Mouse (Mus musculus) liver, embryonic 13.5 days (tissue): ENCODE data around the gene Stpg3. TPM values are rescaled to one million over a fixed set of nuclear protein-coding genes. Genes with fewer than 3 reads are reported as not detected.
A peak's percentile ranks its signal among the peaks of the same experiment; 100 is the strongest.

ENCODE experiments used
- ATAC-seq: fragments of 200-750 bp; cut with Nextera tagmentation; 2 replicates; pipeline ENCODE4 v1.8.0; 2017; ENCODE audit warnings: low read depth, mild to moderate bottlenecking, moderate number of reproducible peaks, moderate library complexity
- DNase-seq: peaks from one replicate; pipeline ENCODE4 v3.0.0; 2022
- H3K27ac ChIP-seq: fragments of 300-500 bp; sonication (generic); 2 replicates; pipeline ENCODE4 v1.5.1; 2015; ENCODE audit warnings: moderate library complexity, mild to moderate bottlenecking, inconsistent platforms
- H3K27me3 ChIP-seq: fragments of 300-500 bp; sonication (generic); 2 replicates; pipeline ENCODE4 v1.6.1; 2015; ENCODE audit warnings: mild to moderate bottlenecking, inconsistent platforms
- H3K36me3 ChIP-seq: fragments of 300-500 bp; sonication (generic); 2 replicates; pipeline ENCODE4 v1.6.1; 2015; ENCODE audit warnings: mild to moderate bottlenecking, inconsistent platforms
- H3K4me1 ChIP-seq: fragments of 300-500 bp; sonication (generic); replicated peaks from 2 replicates; pipeline ENCODE4 v1.6.1; 2015; ENCODE audit warnings: inconsistent platforms
- H3K4me2 ChIP-seq: fragments of 300-500 bp; sonication (generic); 2 replicates; pipeline ENCODE4 v1.6.1; 2015; ENCODE audit warnings: inconsistent platforms, mild to moderate bottlenecking, moderate library complexity
- H3K4me3 ChIP-seq: fragments of 300-500 bp; sonication (generic); replicated peaks from 2 replicates; pipeline ENCODE4 v1.5.1; 2015; ENCODE audit warnings: mild to moderate bottlenecking, inconsistent platforms
- H3K9ac ChIP-seq: fragments of 300-500 bp; sonication (generic); 2 replicates; pipeline ENCODE4 v1.6.1; 2015; ENCODE audit warnings: mild to moderate bottlenecking, inconsistent platforms
- H3K9me3 ChIP-seq: fragments of 300-500 bp; sonication (generic); replicated peaks from 2 replicates; pipeline ENCODE4 v1.6.1; 2016; ENCODE audit warnings: inconsistent platforms
- WGBS: fragments of 180-500 bp; shearing (Covaris S2); methylation state at CpG from one replicate; pipeline ENCODE4 v1.1.7; 2015; ENCODE audit not compliant: insufficient replicate concordance; 5-methylcytosine and 5-hydroxymethylcytosine counted together
- polyA plus RNA-seq: library from polyadenylated mRNA; unstranded; fragments of >200 nt; fragmentation: Nextera tagmentation; extraction: Ambion mirVana; gene quantifications from 2 replicates; pipeline ENCODE4 v1.2.1, GENCODE M21; 2015

Stpg3 gene
- polyA plus RNA-seq, 1 experiment from 2014 or later = not detected

DNA sequence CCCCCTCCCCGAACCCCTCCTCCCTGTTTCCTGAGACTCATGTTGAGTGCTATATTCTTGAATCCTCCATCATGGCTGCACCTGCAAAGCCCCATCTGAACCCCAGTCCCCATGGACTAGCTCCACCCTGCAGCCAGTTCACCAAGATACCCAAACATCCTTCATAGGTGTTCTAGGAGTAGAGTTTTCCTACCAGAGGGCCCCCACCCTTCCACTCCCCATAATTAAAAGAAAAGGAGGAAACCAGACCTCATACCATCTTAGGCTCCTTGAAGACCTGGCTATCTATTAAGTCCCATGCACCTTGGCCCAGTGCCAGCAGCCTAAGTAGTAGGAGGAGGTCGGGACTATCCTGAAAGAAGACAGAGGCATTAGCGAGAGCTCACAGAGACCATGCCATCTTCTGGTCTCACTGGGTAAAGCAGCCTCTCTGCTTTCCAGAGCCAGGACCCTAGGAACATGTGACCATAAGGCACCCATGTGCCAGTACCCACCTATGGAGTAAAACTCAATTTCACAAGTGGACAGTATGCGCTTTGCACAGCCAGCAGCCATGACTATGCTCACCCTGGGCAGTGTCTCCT, 10.7 kb downstream of the Stpg3 start:
- 67% methylated on average over 4 of the region's 4 CpGs for WGBS
- no peak for DNase-seq
- peaks cover 98% of the 10 kb centered on the region for H3K36me3 ChIP-seq
- no peak overlapping the region for H3K9ac ChIP-seq
- H3K4me3 ChIP-seq = no peak overlapping the region
- ATAC-seq = no peak
- no peaks in the 10 kb centered on the region for H3K27me3 ChIP-seq
- 0 out of 2 replicates have a peak, but pooled peaks cover 8% of the 10 kb centered on the region for H3K4me1 ChIP-seq
- no peaks in the 10 kb centered on the region for H3K9me3 ChIP-seq
- no peak overlapping the region for H3K27ac ChIP-seq
- H3K4me2 ChIP-seq = no peak overlapping the region

DNA sequence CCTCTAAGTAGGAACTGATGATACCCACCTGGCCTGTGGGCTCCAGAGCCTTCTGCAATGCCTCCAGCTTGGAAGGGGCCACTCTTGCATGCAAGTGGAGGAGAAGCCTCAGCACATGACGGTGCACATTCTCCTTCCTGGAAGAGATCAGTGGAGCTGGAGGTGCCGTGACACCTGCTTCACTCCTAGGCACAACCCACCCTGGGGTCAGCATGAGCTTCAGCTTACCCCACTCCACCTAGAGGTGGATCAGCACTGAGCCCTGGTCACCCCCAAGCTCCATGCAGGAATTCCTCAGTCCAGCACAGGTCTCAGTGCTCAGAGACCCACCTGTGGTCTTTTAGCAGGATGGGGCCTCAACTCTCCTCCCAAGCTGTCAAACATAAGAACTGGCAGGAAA, 13.8 kb downstream of the Stpg3 start:
- Histone ChIP-seq H3K9ac (no peak overlapping the region), H3K4me2 (no peak overlapping the region), H3K9me3 (no peaks in the 10 kb centered on the region), H3K4me3 (no peak overlapping the region), H3K27me3 (no peaks in the 10 kb centered on the region), H3K27ac (no peak overlapping the region), H3K4me1 (peaks cover 29% of the 10 kb centered on the region), H3K36me3 (peaks cover 74% of the 10 kb centered on the region)
- ATAC-seq (no peak), DNase-seq (no peak)
- WGBS = 75% methylated on average over 2 of the region's 2 CpGs

- H3K4me2 ChIP-seq = no peak overlapping the region
- H3K4me3 ChIP-seq = no peak overlapping the region
- ATAC-seq = no peak
- H3K36me3 ChIP-seq = peaks cover 51% of the 10 kb centered on the region
- no peaks in the 10 kb centered on the region for H3K9me3 ChIP-seq
- H3K4me1 ChIP-seq = peaks cover 52% of the 10 kb centered on the region
- H3K27ac ChIP-seq = peak overlapping the region; percentile 91
- no peak for DNase-seq
- no peaks in the 10 kb centered on the region for H3K27me3 ChIP-seq
- H3K9ac ChIP-seq = no peak overlapping the region
Measured at GRCm38 (mm10) chr2:25197946-25198345, 16.5 kb downstream of the Stpg3 start.

DNA sequence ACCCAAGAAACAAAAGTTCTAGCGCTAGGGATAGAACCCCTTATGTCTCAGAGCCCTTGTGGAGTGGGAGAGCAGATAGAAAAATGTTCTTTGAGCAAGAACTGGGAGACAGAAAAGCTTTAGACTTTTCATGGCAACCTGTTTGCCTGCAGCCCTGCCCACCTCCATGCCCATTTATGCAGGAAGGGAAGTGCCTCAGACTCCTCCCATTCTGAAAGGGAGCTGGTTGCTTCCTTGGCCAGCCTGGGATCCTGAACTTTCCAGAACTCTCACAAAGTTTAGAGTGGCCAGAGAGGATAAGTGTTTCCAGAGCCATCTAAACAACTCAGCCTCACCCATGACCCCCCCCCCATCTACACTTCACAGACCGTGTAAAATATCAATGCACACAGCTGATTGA, 17.2 kb downstream of the Stpg3 start:
- Histone ChIP-seq H3K9me3 (no peaks in the 10 kb centered on the region), H3K27me3 (no peaks in the 10 kb centered on the region), H3K4me1 (peaks cover 53% of the 10 kb centered on the region), H3K4me2 (peak overlapping the region; percentile 80), H3K9ac (no peak overlapping the region), H3K36me3 (peaks cover 44% of the 10 kb centered on the region), H3K27ac (peak overlapping the region; percentile 91), H3K4me3 (peak overlapping the region; percentile 60; the same call in 1 of the 2 replicates)
- WGBS = 18% methylated on average over 2 of the region's 2 CpGs
- ATAC-seq (no peak), DNase-seq (no peak)

GRCm38 (mm10) chr2:25196172-25196954, 18.1 kb downstream of the Stpg3 start, which contains the start of gene Tor4a:
Gene Tor4a, minus strand, starts transcription at chr2:25196886.
- H3K4me3 ChIP-seq = peak within 1 kb of the TSS; percentile 60
- H3K4me2 ChIP-seq = peak within 1 kb of the TSS; percentile 80
- H3K27me3 ChIP-seq = no peaks in the 10 kb centered on the region
- no peaks in the 10 kb centered on the region for H3K9me3 ChIP-seq
- WGBS = 5% methylated on average over 8 of the region's 8 CpGs
- peak; percentile 64 for DNase-seq
- H3K36me3 ChIP-seq = peaks cover 36% of the 10 kb centered on the region
- peak within 1 kb of the TSS; percentile 70 for H3K9ac ChIP-seq
- peak within 1 kb of the TSS; percentile 91 for H3K27ac ChIP-seq
- H3K4me1 ChIP-seq = peaks cover 53% of the 10 kb centered on the region
- peak; percentile 52 for ATAC-seq

DNA sequence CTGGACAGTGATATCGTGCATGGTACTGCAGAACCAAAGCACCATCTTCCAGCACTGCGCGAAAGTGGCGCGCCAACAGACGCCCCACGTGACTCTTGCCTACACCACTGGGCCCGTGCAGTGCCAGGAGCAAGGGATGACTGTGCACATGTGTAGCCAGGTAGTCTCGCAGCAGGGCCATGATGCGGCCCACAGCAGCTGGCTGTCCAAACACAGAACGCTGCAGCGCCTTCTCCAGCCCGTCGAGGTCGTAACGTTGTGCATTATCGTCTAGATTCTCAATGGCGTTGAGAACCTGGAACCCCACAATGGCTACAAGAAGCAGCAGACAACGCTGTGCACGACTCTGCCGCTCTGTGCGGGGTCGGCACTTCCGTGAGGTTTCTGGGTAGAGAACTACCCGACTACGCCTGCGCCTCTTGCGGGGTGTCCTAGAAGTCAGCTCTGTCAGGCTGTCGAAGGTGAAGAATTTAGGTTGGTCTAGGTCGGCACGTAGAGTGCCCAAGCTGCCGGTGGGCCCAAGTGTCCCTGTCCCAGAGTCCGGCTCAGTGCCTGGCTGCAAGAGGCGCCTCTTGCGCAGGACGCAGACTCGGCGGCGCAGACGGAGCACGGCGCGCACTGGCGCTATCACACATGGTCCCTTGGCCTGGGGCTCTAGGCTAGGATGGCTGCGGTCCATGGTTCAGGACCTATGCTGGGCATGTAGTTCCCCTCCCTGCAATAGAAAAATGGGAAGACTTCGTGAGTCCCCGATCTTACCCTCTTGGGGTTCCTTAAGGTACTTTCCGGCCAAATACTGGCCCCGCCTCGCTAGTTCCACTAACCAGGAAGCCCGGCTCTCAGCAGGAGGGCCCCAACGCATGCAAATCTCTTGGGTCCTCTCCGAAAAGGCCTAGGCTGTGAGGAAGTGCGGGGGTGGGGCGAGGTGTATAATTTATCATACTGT, 19.0 kb downstream of the Stpg3 start:
- no peaks in the 10 kb centered on the region for H3K27me3 ChIP-seq
- peak overlapping the region; percentile 60 for H3K4me3 ChIP-seq
- H3K4me1 ChIP-seq = peaks cover 53% of the 10 kb centered on the region
- 8% methylated on average over 55 of the region's 55 CpGs for WGBS
- H3K9ac ChIP-seq = peak overlapping the region; percentile 70
- DNase-seq = peak; percentile 62
- no peaks in the 10 kb centered on the region for H3K9me3 ChIP-seq
- H3K36me3 ChIP-seq = peaks cover 27% of the 10 kb centered on the region
- peak overlapping the region; percentile 91 for H3K27ac ChIP-seq
- H3K4me2 ChIP-seq = peak overlapping the region; percentile 80
- ATAC-seq = peak; percentile 65

DNA sequence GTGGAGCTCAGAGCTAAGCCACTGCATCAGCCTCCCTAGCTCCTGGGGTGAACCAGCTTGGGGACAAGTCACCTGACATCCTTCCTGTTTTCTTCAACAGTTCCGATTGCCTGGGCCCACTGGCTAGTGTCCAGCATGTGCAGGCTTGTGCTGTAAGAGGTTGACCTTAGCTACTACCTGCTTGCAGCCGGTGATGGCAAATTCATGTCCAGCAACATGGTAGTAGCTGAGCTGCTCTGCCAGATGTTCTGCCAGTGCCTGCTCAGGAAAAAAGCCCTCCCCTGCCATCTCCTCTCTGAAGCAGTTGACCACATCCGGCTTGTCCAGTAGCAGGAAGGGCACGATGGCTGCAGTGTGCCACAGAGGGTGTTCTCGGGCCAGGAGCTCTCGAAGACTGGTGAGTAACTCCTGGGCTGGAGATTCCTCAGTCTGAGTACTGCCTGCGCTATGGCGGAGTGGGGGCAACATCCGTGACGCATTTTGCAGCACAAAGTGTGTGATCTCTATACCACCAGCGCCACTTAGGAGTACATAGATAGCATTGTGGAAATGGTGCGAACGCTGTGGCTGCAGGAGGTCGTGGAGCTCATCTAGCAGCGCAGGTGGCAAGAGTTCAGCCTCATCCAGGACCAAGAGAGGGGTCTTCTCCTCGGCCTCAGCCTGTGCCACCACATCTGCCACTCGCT, 19.8 kb downstream of the Stpg3 start:
- H3K27ac ChIP-seq = peak overlapping the region; percentile 91

DNA sequence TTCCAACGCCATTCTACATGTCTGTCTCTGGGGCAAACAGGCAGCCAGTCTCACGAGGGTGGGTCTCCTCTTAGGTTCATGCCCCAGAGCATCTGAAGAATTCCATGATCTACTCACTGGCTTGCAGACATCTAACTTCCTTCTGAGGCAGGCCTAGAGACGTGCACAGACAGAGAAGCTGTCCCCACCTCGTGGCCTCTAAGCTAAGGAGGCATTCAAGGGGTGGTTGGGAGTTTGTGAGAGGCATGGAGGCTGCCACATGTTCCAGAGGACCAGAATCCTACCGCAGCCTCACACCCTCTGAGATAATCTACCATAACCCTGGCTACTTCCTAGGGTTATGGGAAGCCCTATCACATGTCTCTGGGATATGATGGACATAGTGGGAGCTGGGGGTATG, 20.4 kb downstream of the Stpg3 start:
- ATAC-seq (no peak), DNase-seq (no peak)
- Histone ChIP-seq H3K4me1 (peaks cover 53% of the 10 kb centered on the region), H3K27ac (peak overlapping the region; percentile 91), H3K27me3 (no peaks in the 10 kb centered on the region), H3K4me2 (peak overlapping the region; percentile 80), H3K9me3 (no peaks in the 10 kb centered on the region), H3K36me3 (peaks cover 13% of the 10 kb centered on the region), H3K4me3 (0 out of 2 replicates have a peak overlapping the region, but pooled peaks have one; percentile 60), H3K9ac (peak overlapping the region; percentile 70)
- 21% methylated on average over 5 of the region's 5 CpGs for WGBS

More for the DNA sequence above, 19.8 kb downstream of the Stpg3 start:
- DNase-seq (no peak), ATAC-seq (no peak)
- peaks cover 18% of the 10 kb centered on the region for H3K36me3 ChIP-seq
- peak overlapping the region; percentile 60 for H3K4me3 ChIP-seq
- 35% methylated on average over 17 of the region's 17 CpGs for WGBS
- peak overlapping the region; percentile 80 for H3K4me2 ChIP-seq
- H3K27me3 ChIP-seq = no peaks in the 10 kb centered on the region
- H3K4me1 ChIP-seq = peaks cover 53% of the 10 kb centered on the region
- peak overlapping the region; percentile 70 for H3K9ac ChIP-seq
- H3K9me3 ChIP-seq = no peaks in the 10 kb centered on the region

DNA sequence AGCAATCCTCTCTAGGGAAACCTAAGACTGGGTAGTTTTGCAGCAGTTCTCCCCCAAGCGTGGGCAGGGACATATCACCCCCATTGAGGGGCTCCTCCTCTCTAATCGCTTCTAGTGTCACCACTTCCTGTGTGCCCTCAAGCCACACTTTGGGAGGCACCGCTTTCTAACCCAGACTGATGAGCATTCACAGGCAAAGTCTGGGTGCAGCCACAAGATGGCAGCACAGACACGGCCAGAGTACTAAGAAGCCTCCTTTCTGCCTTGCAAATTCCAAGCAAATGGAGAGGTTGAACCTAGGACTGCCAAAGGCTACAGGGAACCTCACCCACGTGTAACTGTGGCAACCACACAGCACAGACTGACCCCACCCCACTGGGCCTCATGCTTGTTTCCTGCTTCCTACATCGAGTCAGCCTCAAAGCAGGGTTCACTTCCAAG, 21.1 kb downstream of the Stpg3 start:
- under 1% methylated on average over 6 of the region's 6 CpGs for WGBS
- DNase-seq = peak; percentile 71
- Histone ChIP-seq H3K36me3 (peaks cover 6% of the 10 kb centered on the region), H3K9me3 (no peaks in the 10 kb centered on the region), H3K4me3 (no peak overlapping the region), H3K9ac (peak overlapping the region; percentile 70; the same call in 1 of the 2 replicates), H3K4me1 (peaks cover 53% of the 10 kb centered on the region), H3K27ac (peak overlapping the region; percentile 91; the same call in 1 of the 2 replicates), H3K4me2 (peak overlapping the region; percentile 80), H3K27me3 (no peaks in the 10 kb centered on the region)
- peak; percentile 33 for ATAC-seq

GRCm38 (mm10) chr2:25187841-25188240, 26.6 kb downstream of the Stpg3 start:
- Histone ChIP-seq H3K36me3 (no peaks in the 10 kb centered on the region), H3K27me3 (peaks cover 48% of the 10 kb centered on the region), H3K27ac (no peak overlapping the region), H3K9ac (no peak overlapping the region), H3K9me3 (no peaks in the 10 kb centered on the region), H3K4me3 (no peak overlapping the region), H3K4me2 (no peak overlapping the region), H3K4me1 (peaks cover 18% of the 10 kb centered on the region)
- 79% methylated on average over 6 of the region's 6 CpGs for WGBS
- DNase-seq (no peak), ATAC-seq (no peak)
